Comparison of ENCODE assay signal across 9 mouse cellular contexts in genomic region chr2:14738927-14739326, GRCm38 (mm10).
DNase-seq lines count a peak whose midpoint lies in the region; ATAC-seq and TF ChIP-seq lines count a peak whose summit lies in the region.
"Had no signal": no experiment of that assay in that cellular context is flagged by ENCODE, and none has a peak within 500 bp of the region (broad histone marks: within the 10 kb centered on the region; RNA-seq: fewer than 3 reads in every experiment).

No protein-coding gene starts in this region.

- H3K9ac ChIP-seq in hindbrain, embryonic 12.5 days: no peak overlapping the region
- no peak overlapping the region for H3K9ac ChIP-seq in limb, embryonic 15.5 days
- no peak overlapping the region for H3K9ac ChIP-seq in liver, postnatal 0 days (replicated peaks)
- H3K9ac ChIP-seq: liver, embryonic 14.5 days had no signal

- H3K4me3 ChIP-seq in hindbrain, embryonic 12.5 days: no peak overlapping the region
- no peak overlapping the region for H3K4me3 ChIP-seq in limb, embryonic 15.5 days
- H3K4me3 ChIP-seq in liver, postnatal 0 days (ENCODE audit: low read depth, low read length): no peak overlapping the region

- no peaks in the 10 kb centered on the region for H3K27me3 ChIP-seq in hindbrain, embryonic 12.5 days
- no peaks in the 10 kb centered on the region for H3K27me3 ChIP-seq in limb, embryonic 15.5 days
- no peaks in the 10 kb centered on the region for H3K27me3 ChIP-seq in liver, postnatal 0 days (ENCODE audit: insufficient read depth, low read length)

- peak overlapping the region; percentile 15; the same call in 1 of the 2 replicates for H3K4me2 ChIP-seq in hindbrain, embryonic 12.5 days (replicated peaks)
- peak overlapping the region; percentile 24 for H3K4me2 ChIP-seq in limb, embryonic 15.5 days
- H3K4me2 ChIP-seq in liver, postnatal 0 days (ENCODE audit: low read depth, low read length): no peak overlapping the region

- peaks cover 6% of the 10 kb centered on the region for H3K4me1 ChIP-seq in hindbrain, embryonic 12.5 days
- peaks cover 7% of the 10 kb centered on the region; the same call in 1 of the 2 replicates for H3K4me1 ChIP-seq in limb, embryonic 15.5 days
- H3K4me1 ChIP-seq in liver, postnatal 0 days (ENCODE audit: insufficient read depth): no peaks in the 10 kb centered on the region

- peak; percentile 6 for DNase-seq in R1 (ENCODE audit: low read depth, low spot score)
- DNase-seq in cerebellum, adult 8-10 months: peak; percentile 5
- DNase-seq in kidney, postnatal 36 days: no peak
- no peak for DNase-seq in ovary, adult 18-20 months (ENCODE audit: low spot score)
- no peak for DNase-seq in thymus, postnatal 25 days
- no peak for DNase-seq in liver, postnatal 0 days

- H3K9me3 ChIP-seq in hindbrain, embryonic 12.5 days (replicated peaks): no peaks in the 10 kb centered on the region
- H3K9me3 ChIP-seq in limb, embryonic 15.5 days: no peaks in the 10 kb centered on the region
- no peaks in the 10 kb centered on the region for H3K9me3 ChIP-seq in liver, postnatal 0 days (ENCODE audit: low read length)

- TF ChIP-seq CTCF in liver, postnatal 0 days (IDR thresholded peaks at IDR 0.05; ENCODE audit: low read depth): no peak

- TF ChIP-seq EP300 in liver, postnatal 0 days (IDR thresholded peaks at IDR 0.05; ENCODE audit: low read depth): no peak

- no peaks in the 10 kb centered on the region for H3K36me3 ChIP-seq in hindbrain, embryonic 12.5 days
- H3K36me3 ChIP-seq in limb, embryonic 15.5 days: no peaks in the 10 kb centered on the region
- no peaks in the 10 kb centered on the region for H3K36me3 ChIP-seq in liver, postnatal 0 days (replicated peaks; ENCODE audit: insufficient read depth, low read length)

- WGBS in hindbrain, embryonic 12.5 days: 44% methylated on average over 9 of the region's 9 CpGs
- 34% methylated on average over 9 of the region's 9 CpGs for WGBS in limb, embryonic 15.5 days
- WGBS in liver, postnatal 0 days (ENCODE audit: insufficient replicate concordance): 70% methylated on average over 9 of the region's 9 CpGs

- H3K27ac ChIP-seq in hindbrain, embryonic 12.5 days: 0 out of 2 replicates have a peak overlapping the region, but pooled peaks have one; percentile 4
- no peak overlapping the region for H3K27ac ChIP-seq in limb, embryonic 15.5 days
- H3K27ac ChIP-seq in liver, postnatal 0 days (ENCODE audit: low read depth): no peak overlapping the region
- H3K27ac ChIP-seq: liver, embryonic 14.5 days had no signal

- peak; percentile 53; the same call in 1 of the 2 replicates for ATAC-seq in hindbrain, embryonic 12.5 days (ENCODE audit: low FRiP score)
- ATAC-seq in limb, embryonic 15.5 days (ENCODE audit: insufficient number of reproducible peaks, low FRiP score, low TSS enrichment, low read depth): no peak
- no peak for ATAC-seq in liver, postnatal 0 days

Comparison
In these comparisons a context has a peak if more than half of its experiments do, and no peak if none do; other contexts are left out.
1. DNase-seq: peak in R1 (single experiment) and cerebellum, adult 8-10 months (single experiment); none in kidney, postnatal 36 days (0 of 2), ovary, adult 18-20 months (single experiment), thymus, postnatal 25 days (single experiment) and liver, postnatal 0 days (single experiment).